Mouse (Mus musculus) inflammation-experienced regulatory T-cells, adult 16 weeks (primary cell): ENCODE results near the gene Pnpla2. TPM values are rescaled to one million over a fixed set of nuclear protein-coding genes. Genes with fewer than 3 reads are reported as not detected.

Experiments used
- polyA plus RNA-seq: library from polyadenylated mRNA; unstranded; fragments of 100-300 nt; shearing (Covaris generic); gene quantifications from one replicate; pipeline ENCODE4 v1.2.1, GENCODE M21; 2017

Gene Pnpla2
- 99.5 TPM for polyA plus RNA-seq

GRCm38 (mm10) chr7:141454967-141455551, at the start of gene Pnpla2:
Pnpla2 (plus strand) TSS chr7:141455198.

DNA sequence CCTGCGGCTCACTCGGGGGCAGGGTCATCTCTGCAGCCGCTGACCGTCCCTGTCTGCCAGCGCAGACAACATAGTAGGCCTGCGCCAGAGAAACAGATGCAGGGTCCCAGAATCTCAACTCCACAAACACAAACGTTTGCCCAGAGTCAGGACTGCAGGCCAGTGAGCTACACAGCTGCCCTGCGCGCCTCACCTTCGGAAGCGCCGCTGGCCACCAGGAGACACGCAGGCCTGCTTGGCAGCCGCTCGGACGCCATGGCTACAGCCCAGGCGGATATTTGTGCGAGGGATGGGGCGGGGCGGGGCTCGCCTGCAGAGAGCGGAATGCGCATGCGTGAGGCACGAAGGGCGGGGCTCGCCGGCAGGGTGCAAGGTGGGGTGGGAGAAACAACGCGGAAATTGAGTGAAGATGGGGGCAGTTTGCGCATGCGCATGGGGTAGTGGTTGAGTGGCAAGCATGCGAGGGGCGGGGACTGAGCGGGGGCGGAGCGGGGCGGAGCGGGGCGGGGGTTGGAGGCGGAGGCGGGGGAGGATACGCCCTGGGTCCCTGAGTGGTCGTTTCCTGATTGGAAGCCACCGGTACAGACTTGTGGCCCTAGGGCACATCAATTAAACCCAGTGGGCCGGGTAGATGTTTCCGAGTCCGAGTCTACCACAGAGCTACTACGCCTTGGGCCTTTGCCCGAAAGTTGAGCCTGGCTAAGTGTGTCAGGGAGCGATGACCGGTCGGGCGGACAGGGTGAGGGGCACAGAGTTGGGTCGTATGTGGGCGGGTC, 41.0 kb upstream of the Pnpla2 start, which contains the start of gene Gatd1:
Gatd1 (minus strand) TSS at position 328 of the 776 bp plus-strand sequence.

DNA sequence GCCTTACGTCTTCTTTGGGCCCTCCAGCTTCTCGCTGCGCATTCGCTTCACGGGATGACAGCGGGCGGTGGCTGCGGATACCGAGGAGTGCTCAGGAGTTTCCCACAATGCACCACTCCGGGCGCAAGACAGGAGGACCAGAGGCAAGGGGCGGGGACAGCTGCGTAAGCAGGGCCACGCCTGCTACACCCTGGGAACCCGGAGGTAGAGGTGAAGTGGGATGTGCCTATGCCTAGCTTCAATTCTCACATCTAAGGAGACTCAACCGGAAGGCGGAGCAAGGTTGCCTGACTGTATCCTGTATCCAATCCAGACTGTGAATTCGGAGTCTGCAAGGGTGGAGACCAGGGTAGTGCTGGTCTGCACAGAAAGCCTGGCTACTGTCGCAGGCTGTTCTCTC, 25.7 kb upstream of the Pnpla2 start, which contains the start of gene Cend1:
Cend1 (minus strand) TSS at position 182 of the 400 bp plus-strand sequence.

DNA sequence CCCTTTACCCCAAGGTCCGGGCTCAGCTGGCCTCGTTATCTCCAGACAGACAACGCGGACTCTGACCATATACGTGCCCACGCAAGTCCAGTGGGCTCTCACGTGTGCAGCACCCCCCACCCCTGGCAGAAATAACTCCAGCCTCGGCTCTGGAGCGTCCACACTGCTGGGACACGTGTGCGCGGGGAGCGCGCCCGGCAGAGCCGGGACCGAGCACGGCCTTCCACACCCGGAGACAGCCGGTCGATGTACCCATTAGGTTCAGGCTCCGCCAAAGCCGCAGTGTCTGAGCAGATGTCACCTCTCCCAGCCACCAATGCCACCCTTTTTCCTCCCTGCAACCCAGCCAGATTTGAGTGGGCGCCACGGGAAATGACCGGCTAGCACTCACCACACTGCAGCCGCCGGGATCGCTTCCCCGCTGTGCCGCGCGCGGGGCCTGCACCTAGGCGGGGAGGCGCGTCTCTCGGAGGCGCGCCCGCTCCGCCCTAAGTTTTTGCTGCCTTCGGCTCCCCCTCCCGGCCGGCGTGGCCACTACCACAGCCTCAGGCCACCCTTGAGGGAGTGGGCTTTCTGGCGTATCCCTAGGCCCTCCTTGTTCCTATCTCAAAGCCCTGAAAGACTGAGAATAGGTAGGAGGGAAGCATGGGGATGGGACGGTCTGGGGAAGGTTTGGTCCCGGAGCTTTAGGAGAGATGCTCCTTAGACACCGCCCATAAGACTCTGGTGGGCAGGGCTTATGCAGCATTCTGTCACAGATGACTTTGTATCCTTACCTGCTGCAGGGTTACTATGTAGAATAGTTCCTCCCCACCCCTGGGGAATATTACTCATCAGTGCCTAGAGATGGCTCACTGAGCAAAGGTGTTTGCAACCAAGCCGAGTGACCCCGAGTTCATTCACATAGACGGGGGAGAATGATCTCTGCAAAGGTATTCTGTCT, 17.5 kb upstream of the Pnpla2 start, which contains the start of gene Slc25a22:
Slc25a22 (minus strand) TSS at position 715 of the 943 bp plus-strand sequence.

DNA sequence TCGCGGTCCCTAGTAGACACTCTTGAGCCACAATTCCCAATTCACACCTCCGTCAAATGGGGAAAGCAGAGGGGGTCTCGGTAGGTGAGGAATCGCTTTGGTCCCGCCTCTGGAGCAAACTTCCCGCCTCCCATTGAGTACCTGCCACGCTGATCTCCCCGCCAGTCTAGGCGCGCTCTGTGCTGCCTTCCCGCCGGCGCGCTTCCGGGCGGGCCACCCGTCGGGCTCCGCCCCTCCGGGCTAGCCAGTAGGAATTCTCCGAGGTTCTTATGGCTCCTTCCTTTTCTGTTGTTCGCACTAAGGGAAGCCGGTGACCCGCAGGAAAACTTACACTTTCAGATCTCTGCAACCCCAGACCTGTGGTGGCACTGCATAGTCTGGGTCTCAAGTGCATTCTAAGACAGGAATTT, 11.2 kb upstream of the Pnpla2 start, which contains the start of gene Pidd1:
Pidd1 (minus strand) TSS at position 198 of the 410 bp plus-strand sequence.

GRCm38 (mm10) chr7:141447110-141447991, 7.6 kb upstream of the Pnpla2 start, which contains the start of gene Rplp2:
Rplp2 (plus strand) TSS chr7:141447370.

GRCm38 (mm10) chr7:141460391-141461113, 5.6 kb downstream of the Pnpla2 start, which contains the start of gene Cracr2b:
Cracr2b (plus strand) TSS chr7:141461094.

GRCm38 (mm10) chr7:141467230-141468030, 12.4 kb downstream of the Pnpla2 start, which contains the start of gene Cd151:
Cd151 (plus strand) TSS chr7:141467392.

DNA sequence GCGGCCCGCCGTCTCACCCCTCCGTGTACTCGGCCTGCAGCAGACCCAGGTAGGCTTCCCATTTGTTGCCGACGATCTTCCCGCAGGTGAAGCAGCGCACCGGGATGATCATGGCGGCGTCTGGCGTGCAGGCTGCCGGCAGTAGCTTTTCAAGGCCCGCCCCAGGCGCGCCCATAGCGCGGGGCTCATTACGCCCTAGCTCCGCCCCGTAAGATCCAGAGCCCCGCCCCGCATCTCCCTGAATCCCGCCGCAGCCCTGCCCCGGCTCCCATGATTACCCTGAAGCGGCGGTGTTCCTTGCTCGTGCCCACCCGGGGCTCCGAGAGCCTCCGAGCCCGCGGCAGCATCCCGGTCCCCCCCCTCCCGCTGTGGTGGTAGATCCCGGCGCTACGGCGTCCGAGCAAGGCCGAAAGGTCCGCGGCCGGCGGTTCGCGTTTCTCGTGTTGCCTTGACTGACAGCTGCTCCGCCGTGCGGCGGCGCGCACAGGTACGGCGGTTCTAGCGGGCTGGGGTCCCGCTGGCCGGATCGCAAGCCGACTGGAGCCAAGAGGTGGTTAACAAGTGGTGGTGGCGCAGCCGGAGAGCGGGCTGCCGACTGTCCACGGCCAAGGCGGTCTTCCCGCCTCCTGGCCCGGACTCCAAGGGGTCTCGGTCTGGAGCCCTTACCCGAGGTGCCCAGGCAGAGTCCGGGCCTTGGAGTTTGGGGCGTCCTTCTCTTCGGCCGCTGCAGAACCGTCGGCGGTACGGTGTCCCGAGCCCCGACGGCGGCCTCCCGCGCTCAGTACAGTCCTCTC, 20.2 kb downstream of the Pnpla2 start, which contains the start of the genes Polr2l and Tspan4:
Polr2l (minus strand) TSS at position 122 of the 794 bp plus-strand sequence.
Tspan4 (plus strand) TSS at position 230 of the 794 bp plus-strand sequence.

Other genes starting within 250 kb of the Pnpla2 start
- gene Lmntd2, start 241.1 kb upstream of the Pnpla2 start, polyA plus RNA-seq, result 15.4 TPM
- gene Rassf7, start 239.3 kb upstream of the Pnpla2 start, polyA plus RNA-seq, result 24.4 TPM
- gene Phrf1, start 226.4 kb upstream of the Pnpla2 start, polyA plus RNA-seq, result 133 TPM
- gene Irf7, start 188.7 kb upstream of the Pnpla2 start, polyA plus RNA-seq, result 111 TPM
- not detected for gene Cdhr5, start 178.4 kb upstream of the Pnpla2 start, polyA plus RNA-seq
- gene Sct, start 176.1 kb upstream of the Pnpla2 start, polyA plus RNA-seq, result not detected
- not detected for gene Drd4, start 163.2 kb upstream of the Pnpla2 start, polyA plus RNA-seq
- 15.6 TPM for gene Deaf1, start 127.5 kb upstream of the Pnpla2 start, polyA plus RNA-seq
- 41.9 TPM for gene Tmem80, start 127.5 kb upstream of the Pnpla2 start, polyA plus RNA-seq
- gene Eps8l2, start 116.3 kb upstream of the Pnpla2 start, polyA plus RNA-seq, result not detected
- 342 TPM for gene Taldo1, start 63.0 kb upstream of the Pnpla2 start, polyA plus RNA-seq
- 85.0 TPM for gene Gatd1, start 41.1 kb upstream of the Pnpla2 start, polyA plus RNA-seq
- 0.56 TPM for gene Cend1, start 25.7 kb upstream of the Pnpla2 start, polyA plus RNA-seq
- gene Slc25a22, start 17.3 kb upstream of the Pnpla2 start, polyA plus RNA-seq, result 82.4 TPM
- gene Pidd1, start 11.2 kb upstream of the Pnpla2 start, polyA plus RNA-seq, result 14.5 TPM
- gene Rplp2, start 7.8 kb upstream of the Pnpla2 start, polyA plus RNA-seq, result 1,588 TPM
- not detected for gene Cracr2b, start 5.9 kb downstream of the Pnpla2 start, polyA plus RNA-seq
- gene Cd151, start 12.2 kb downstream of the Pnpla2 start, polyA plus RNA-seq, result 8.9 TPM
- 31.5 TPM for gene Polr2l, start 19.9 kb downstream of the Pnpla2 start, polyA plus RNA-seq
- gene Tspan4, start 20.0 kb downstream of the Pnpla2 start, polyA plus RNA-seq, result 3.8 TPM
- 24.9 TPM for gene Chid1, start 84.7 kb downstream of the Pnpla2 start, polyA plus RNA-seq
- gene Ap2a2, start 107.0 kb downstream of the Pnpla2 start, polyA plus RNA-seq, result 25.5 TPM
- gene Muc6, start 200.1 kb downstream of the Pnpla2 start, polyA plus RNA-seq, result 0.18 TPM
- gene Muc2, start 235.1 kb downstream of the Pnpla2 start, polyA plus RNA-seq, result not detected